Mouse (Mus musculus) thymus, postnatal 0 days (tissue): Measurements from ENCODE around the gene Nox4. TPM values are rescaled to one million over a fixed set of nuclear protein-coding genes. Genes with fewer than 3 reads are reported as not detected.

Experiments used
- DNase-seq: peaks from one replicate; pipeline ENCODE4 v3.0.0-alpha.2; 2015; ENCODE audit warnings: low spot score
- polyA plus RNA-seq: library from polyadenylated mRNA; unstranded; fragments of >200 nt; fragmentation: Nextera tagmentation; extraction: Ambion mirVana; gene quantifications from 2 replicates; pipeline ENCODE4 v1.2.1, GENCODE M21; 2015

The Nox4 gene
- 0.36 and 0.53 TPM in 2 replicates for polyA plus RNA-seq

GRCm38 (mm10) chr7:87245856-87246579 lies at the start of gene Nox4:
Gene Nox4, plus strand, starts transcription at chr7:87246096.
- no peak for DNase-seq

- no peak for DNase-seq
Observed at GRCm38 (mm10) chr7:87204751-87205150, 41.1 kb upstream of the Nox4 start.

- no peak for DNase-seq
Observed at GRCm38 (mm10) chr7:87221712-87222111, 24.2 kb upstream of the Nox4 start.

GRCm38 (mm10) chr7:87222751-87223150 lies 23.1 kb upstream of the Nox4 start:
- no peak for DNase-seq

GRCm38 (mm10) chr7:87225617-87226016 lies 20.3 kb upstream of the Nox4 start:
- DNase-seq = no peak

- no peak for DNase-seq
Observed at GRCm38 (mm10) chr7:87227051-87227948, 18.6 kb upstream of the Nox4 start.

- DNase-seq = no peak
Observed at GRCm38 (mm10) chr7:87229502-87229901, 16.4 kb upstream of the Nox4 start.

GRCm38 (mm10) chr7:87241139-87241538 lies 4.8 kb upstream of the Nox4 start:
- DNase-seq = no peak

GRCm38 (mm10) chr7:87246580-87246934 lies 661 bp downstream of the Nox4 start:
- DNase-seq = no peak

- no peak for DNase-seq
Observed at GRCm38 (mm10) chr7:87246940-87247339, 1.0 kb downstream of the Nox4 start.

GRCm38 (mm10) chr7:87247926-87248325 lies 2.0 kb downstream of the Nox4 start:
- no peak for DNase-seq

- no peak for DNase-seq
Observed at GRCm38 (mm10) chr7:87252071-87252470, 6.2 kb downstream of the Nox4 start.

- no peak for DNase-seq
Observed at GRCm38 (mm10) chr7:87277225-87277624, 31.3 kb downstream of the Nox4 start.

- no peak for DNase-seq
Observed at GRCm38 (mm10) chr7:87303726-87304315, 57.9 kb downstream of the Nox4 start.

GRCm38 (mm10) chr7:87321571-87321970 lies 75.7 kb downstream of the Nox4 start:
- DNase-seq = no peak

GRCm38 (mm10) chr7:87322085-87322484 lies 76.2 kb downstream of the Nox4 start:
- no peak for DNase-seq

- DNase-seq = no peak
Observed at GRCm38 (mm10) chr7:87330782-87331558, 85.1 kb downstream of the Nox4 start.

- DNase-seq = no peak
Observed at GRCm38 (mm10) chr7:87345598-87345997, 99.7 kb downstream of the Nox4 start.

GRCm38 (mm10) chr7:87352818-87353217 lies 106.9 kb downstream of the Nox4 start:
- no peak for DNase-seq

GRCm38 (mm10) chr7:87367834-87368233 lies 121.9 kb downstream of the Nox4 start:
- no peak for DNase-seq

GRCm38 (mm10) chr7:87369131-87369530 lies 123.2 kb downstream of the Nox4 start:
- no peak for DNase-seq
